Mouse (Mus musculus): ENCODE measurements around the gene C330021F23Rik. TPM values are rescaled to one million over a fixed set of nuclear protein-coding genes. Genes with fewer than 3 reads are reported as not detected.

Gene C330021F23Rik
- polyA plus RNA-seq, 1 experiment from 2014 or later: 8.3 TPM

DNA sequence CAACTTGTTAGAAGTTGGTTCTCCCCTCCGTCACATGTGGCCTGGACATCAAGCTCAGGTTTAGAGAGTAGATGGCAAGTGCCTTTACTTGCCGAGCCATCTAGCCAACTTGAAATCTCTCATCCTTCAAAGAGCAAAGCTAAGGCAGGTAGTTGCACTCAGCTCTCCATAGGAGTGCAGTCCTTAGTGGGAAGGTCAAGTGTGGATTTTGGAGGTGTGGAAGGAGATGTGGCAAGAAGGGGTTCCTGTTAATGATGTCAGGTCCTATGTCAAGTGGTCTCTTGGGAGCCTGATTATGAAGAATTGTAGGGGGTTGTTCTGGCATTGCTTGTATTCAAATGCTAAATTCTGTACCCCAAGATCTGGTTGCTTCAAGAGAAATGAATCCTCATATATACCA is 26.7 kb downstream of the C330021F23Rik start:
- Histone ChIP-seq H3K4me3 (replicated peaks) (no peak overlapping the region), H3K27me3 (no peaks in the 10 kb centered on the region), H3K4me1 (peaks cover 3% of the 10 kb centered on the region; the same call in 1 of the 2 replicates), H3K27ac (no peak overlapping the region), H3K9ac (no peak overlapping the region), H3K4me2 (no peak overlapping the region), H3K9me3 (replicated peaks) (no peaks in the 10 kb centered on the region), H3K36me3 (peaks cover 9% of the 10 kb centered on the region)
- ATAC-seq (replicated peaks; ENCODE audit: low FRiP score): no peak
- 85% methylated on average over 2 of the region's 2 CpGs for WGBS

DNA sequence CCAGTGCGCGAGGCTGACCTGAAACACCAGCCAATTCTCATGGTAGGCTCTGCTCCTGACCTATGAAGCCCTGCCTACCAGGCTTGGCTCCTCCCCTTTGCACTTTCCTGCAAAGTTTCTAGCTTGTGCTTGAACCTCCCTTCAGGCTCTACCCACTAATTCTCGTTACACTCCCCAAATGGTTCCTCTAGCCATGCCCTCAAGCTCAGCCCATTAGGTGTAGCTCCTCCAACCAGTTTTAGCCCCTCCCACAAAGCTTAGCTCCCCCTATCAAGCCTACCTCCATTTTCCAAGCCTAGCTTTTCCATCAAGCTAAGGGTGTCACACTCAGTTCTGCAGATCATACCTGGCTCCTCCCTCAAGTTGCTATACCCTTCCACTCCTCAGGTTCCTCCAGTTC is 30.3 kb downstream of the C330021F23Rik start:
- H3K4me3 ChIP-seq (replicated peaks): no peak overlapping the region
- no peaks in the 10 kb centered on the region for H3K9me3 ChIP-seq (replicated peaks)
- no peak overlapping the region for H3K9ac ChIP-seq
- no peak overlapping the region for H3K27ac ChIP-seq
- no peak for ATAC-seq (replicated peaks; ENCODE audit: low FRiP score)
- WGBS: 68% methylated on average over 3 of the region's 3 CpGs
- H3K4me2 ChIP-seq: no peak overlapping the region
- peaks cover 27% of the 10 kb centered on the region for H3K36me3 ChIP-seq
- peaks cover 3% of the 10 kb centered on the region; the same call in 1 of the 2 replicates for H3K4me1 ChIP-seq
- no peaks in the 10 kb centered on the region for H3K27me3 ChIP-seq

DNA sequence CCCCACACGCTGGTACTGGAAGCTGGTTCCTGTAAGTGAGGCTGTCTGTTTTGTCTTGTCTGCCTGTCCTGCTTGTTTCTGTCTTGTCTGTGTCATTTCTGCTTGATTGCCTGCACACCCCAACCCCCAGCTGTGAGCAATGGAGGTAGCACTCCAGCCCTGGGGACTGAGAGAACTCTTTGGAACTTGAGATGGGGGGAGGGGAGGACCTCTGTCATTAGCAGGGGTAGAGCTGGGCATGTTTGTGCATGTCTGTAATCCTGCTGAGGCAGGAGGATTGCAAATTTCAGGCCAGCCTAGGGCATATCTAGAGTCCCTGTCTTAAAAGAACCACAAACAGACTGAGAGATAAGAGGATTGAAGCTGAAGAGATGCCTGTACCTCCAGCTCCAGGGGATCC is 31.4 kb downstream of the C330021F23Rik start:
- no peak overlapping the region for H3K27ac ChIP-seq
- H3K27me3 ChIP-seq: no peaks in the 10 kb centered on the region
- ATAC-seq (replicated peaks; ENCODE audit: low FRiP score): no peak
- 80% methylated on average over 1 of the region's 1 CpGs for WGBS
- H3K36me3 ChIP-seq: peaks cover 39% of the 10 kb centered on the region
- H3K9ac ChIP-seq: no peak overlapping the region
- H3K4me3 ChIP-seq (replicated peaks): no peak overlapping the region
- H3K4me1 ChIP-seq: peaks cover 3% of the 10 kb centered on the region; the same call in 1 of the 2 replicates
- H3K9me3 ChIP-seq (replicated peaks): no peaks in the 10 kb centered on the region
- no peak overlapping the region for H3K4me2 ChIP-seq

DNA sequence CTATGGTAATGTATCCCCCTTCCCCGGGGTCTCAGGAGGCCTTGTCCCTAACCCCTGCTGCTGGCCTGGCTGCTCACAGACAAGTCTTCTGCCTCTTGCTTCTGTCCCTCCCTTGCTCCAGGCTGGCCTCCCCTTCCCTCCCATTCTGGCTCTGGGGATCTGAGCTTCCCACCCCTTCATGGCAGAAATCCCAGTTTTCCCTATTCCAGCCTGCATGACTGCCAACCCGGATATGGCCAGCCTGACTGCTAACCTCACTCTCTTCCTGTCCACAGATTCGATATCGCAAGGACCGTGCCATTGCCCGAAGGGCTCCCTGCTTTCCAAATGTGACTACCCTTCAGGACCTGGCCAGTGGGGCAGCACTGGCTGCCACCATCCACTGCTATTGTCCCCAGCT is 32.6 kb downstream of the C330021F23Rik start:
- Histone ChIP-seq H3K36me3 (peaks cover 48% of the 10 kb centered on the region), H3K27ac (no peak overlapping the region), H3K9ac (no peak overlapping the region), H3K9me3 (replicated peaks) (no peaks in the 10 kb centered on the region), H3K4me3 (replicated peaks) (no peak overlapping the region), H3K4me2 (no peak overlapping the region), H3K4me1 (peaks cover 3% of the 10 kb centered on the region; the same call in 1 of the 2 replicates), H3K27me3 (no peaks in the 10 kb centered on the region)
- 82% methylated on average over 6 of the region's 6 CpGs for WGBS
- no peak for ATAC-seq (replicated peaks; ENCODE audit: low FRiP score)

DNA sequence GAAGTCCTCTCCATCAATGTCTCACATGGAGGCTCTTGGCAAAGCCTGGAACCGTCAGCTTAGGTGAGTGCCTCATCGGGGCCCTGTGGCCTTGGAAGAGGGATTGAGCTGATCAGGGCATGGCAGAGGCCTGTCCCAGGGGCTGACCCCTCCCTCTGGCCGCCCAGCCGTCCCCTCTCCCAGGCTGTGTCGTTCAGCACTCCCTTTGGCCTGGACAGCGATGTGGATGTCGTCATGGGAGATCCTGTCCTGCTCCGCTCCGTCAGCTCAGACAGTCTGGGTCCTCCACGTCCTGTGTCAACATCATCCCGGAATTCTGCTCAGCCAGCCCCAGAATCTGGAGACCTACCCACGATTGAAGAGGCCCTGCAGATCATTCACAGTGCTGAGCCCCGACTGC is 35.6 kb downstream of the C330021F23Rik start:
- Histone ChIP-seq H3K9me3 (replicated peaks) (no peaks in the 10 kb centered on the region), H3K36me3 (peaks cover 71% of the 10 kb centered on the region), H3K4me1 (peaks cover 9% of the 10 kb centered on the region), H3K27ac (no peak overlapping the region), H3K4me3 (replicated peaks) (no peak overlapping the region), H3K4me2 (no peak overlapping the region), H3K9ac (no peak overlapping the region), H3K27me3 (no peaks in the 10 kb centered on the region)
- no peak for ATAC-seq (replicated peaks; ENCODE audit: low FRiP score)
- 71% methylated on average over 13 of the region's 13 CpGs for WGBS

DNA sequence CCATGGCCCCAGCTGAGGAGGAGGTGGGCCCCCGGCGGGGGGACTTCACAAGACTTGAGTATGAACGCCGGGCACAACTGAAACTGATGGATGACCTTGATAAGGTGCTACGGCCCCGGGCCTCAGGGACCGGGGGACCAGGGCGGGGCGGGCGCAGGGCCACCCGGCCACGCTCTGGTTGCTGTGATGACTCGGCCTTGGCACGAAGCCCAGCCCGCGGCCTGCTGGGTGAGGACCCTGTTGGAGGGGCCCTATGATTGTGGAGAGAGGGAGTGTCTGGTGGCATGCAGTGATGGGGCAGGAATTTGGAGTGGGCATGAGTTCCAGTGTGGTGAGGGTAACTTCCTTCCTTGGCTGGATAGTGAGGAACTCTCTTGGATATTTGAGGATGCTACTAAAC is 38.8 kb downstream of the C330021F23Rik start:
- Histone ChIP-seq H3K4me3 (replicated peaks) (no peak overlapping the region), H3K36me3 (peaks cover 91% of the 10 kb centered on the region), H3K9ac (no peak overlapping the region), H3K4me1 (peaks cover 15% of the 10 kb centered on the region), H3K27ac (peak overlapping the region; percentile 57), H3K4me2 (no peak overlapping the region), H3K9me3 (replicated peaks) (no peaks in the 10 kb centered on the region), H3K27me3 (no peaks in the 10 kb centered on the region)
- WGBS: 81% methylated on average over 16 of the region's 16 CpGs
- peak; percentile 40; the same call in 1 of the 2 replicates for ATAC-seq (replicated peaks; ENCODE audit: low FRiP score)

DNA sequence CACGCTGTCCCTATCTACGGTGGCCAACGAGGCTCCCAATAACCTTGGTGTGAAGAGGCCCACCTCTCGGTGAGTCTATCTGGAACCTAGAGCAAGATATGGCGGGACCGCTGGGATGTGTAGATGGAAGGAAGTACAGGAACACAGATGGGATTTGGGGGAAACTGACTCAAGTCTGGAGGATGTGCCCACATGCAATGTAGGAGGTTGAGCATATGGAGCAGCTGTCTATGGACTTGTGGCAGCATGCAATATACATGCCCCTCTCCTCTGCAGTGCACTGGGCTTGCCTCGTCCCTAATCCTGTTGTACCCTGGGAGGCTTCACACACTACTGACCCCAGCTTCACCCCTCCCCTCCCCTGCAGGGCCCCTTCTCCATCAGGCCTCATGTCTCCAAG is 40.0 kb downstream of the C330021F23Rik start:
- H3K27ac ChIP-seq: no peak overlapping the region
- H3K4me1 ChIP-seq: peaks cover 15% of the 10 kb centered on the region
- peaks cover 91% of the 10 kb centered on the region for H3K36me3 ChIP-seq
- no peak overlapping the region for H3K4me3 ChIP-seq (replicated peaks)
- WGBS: 88% methylated on average over 7 of the region's 7 CpGs
- no peaks in the 10 kb centered on the region for H3K27me3 ChIP-seq
- no peaks in the 10 kb centered on the region for H3K9me3 ChIP-seq (replicated peaks)
- no peak for ATAC-seq (replicated peaks; ENCODE audit: low FRiP score)
- H3K4me2 ChIP-seq: no peak overlapping the region
- no peak overlapping the region for H3K9ac ChIP-seq

DNA sequence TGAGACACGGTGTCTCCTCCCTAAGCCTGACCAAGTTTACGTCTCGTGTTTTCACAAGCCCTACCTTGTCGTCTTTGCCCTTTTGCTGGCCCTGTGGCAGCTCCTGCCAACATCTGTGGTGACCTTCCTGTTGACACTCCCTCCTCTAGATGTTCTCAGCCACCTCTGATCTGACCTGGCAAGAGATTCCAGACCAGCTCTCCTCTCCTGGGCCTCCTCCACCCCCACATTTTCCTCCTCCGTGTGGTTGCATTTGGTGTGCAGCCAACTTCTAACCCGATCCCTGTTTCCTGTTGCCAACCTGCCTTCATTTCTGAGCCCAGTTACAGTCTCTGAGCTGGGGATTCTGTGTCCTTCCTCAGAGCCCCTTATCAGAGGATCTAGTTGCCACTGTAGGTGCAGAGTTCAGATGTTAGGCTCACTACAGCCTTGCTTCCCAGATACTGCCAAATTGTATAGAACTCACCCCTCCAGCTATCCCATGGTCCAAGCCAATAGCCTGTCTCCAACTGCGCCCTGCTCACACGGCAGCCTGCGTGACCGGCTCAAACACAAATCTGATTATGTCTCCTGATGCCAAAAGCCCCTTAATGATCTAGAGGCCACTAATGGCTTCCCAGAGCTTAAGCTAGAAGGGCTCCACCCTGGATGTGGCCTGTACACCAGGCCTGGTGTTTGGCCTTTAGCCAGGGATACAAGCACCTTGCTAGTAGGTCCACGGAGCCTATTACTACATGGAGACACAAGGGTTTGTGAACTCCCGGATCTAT is 41.4 kb downstream of the C330021F23Rik start:
- H3K4me3 ChIP-seq (replicated peaks): no peak overlapping the region
- H3K36me3 ChIP-seq: peaks cover 91% of the 10 kb centered on the region
- H3K27me3 ChIP-seq: no peaks in the 10 kb centered on the region
- no peak overlapping the region for H3K9ac ChIP-seq
- peaks cover 15% of the 10 kb centered on the region for H3K4me1 ChIP-seq
- no peak overlapping the region for H3K4me2 ChIP-seq
- WGBS: 64% methylated on average over 12 of the region's 12 CpGs
- no peak for ATAC-seq (replicated peaks; ENCODE audit: low FRiP score)
- peak overlapping the region; percentile 52 for H3K27ac ChIP-seq
- no peaks in the 10 kb centered on the region for H3K9me3 ChIP-seq (replicated peaks)

DNA sequence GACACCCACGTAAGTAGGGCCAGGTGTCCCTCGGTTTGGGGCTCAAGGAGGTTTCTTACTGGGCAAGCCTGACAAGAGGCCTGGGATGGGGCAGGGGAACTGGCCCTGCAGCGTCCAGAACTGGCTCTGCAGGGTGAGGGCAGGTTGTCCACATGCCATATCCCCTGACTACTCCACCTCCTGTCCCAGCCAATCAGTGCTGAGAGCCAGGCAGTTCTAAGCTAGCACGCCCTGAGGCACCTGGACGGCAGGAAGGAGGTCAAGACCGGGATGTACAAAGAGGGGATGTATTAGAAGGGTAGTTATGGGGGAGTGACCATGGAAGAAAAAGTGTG is 42.0 kb downstream of the C330021F23Rik start:
- Histone ChIP-seq H3K4me1 (peaks cover 15% of the 10 kb centered on the region), H3K4me2 (no peak overlapping the region), H3K4me3 (replicated peaks) (no peak overlapping the region), H3K9ac (no peak overlapping the region), H3K27me3 (no peaks in the 10 kb centered on the region), H3K9me3 (replicated peaks) (no peaks in the 10 kb centered on the region), H3K27ac (peak overlapping the region; percentile 52), H3K36me3 (peaks cover 91% of the 10 kb centered on the region)
- 79% methylated on average over 6 of the region's 6 CpGs for whole genome bisulfite sequencing
- no peak; the same call in 1 of the 2 replicates for ATAC-seq (replicated peaks; ENCODE audit: low FRiP score)

DNA sequence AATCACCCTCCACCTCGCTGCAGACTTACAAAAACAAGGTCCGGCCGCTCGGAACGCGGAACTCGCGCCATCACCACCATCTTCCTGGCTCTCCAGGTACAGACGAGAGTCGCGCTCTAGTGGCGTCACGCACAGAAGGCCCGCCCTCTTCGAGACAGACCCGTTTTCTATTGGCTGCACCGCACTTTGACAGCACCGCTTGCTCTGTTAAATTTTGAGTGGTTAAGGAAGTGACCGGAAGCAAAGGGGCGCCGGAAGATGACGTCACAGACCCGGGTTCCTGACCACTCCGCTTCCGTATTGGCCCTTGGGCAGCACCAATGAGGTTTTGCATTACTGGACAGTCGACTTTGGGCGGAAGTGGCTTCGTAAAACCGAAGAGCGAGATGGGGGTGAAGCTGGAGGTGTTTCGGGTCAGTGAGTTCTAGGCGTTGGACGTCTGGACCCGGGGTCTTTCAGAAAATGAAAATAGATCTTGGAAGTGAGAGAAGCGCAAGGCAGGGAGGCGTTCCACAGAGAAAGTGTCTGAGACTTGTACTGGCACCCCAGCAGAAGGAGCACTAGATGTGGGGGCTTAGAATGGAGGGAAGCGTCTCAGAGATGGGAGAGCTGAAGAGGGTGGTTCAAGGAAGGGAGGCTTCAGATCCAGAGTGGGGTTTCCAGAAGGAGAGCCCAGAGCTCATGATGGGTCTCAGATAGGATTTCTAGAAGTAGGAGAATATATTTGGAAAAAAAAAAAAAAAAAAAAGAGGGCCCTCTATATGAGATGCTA is 53.6 kb downstream of the C330021F23Rik start, which contains the start of the genes Xab2 and Pet100:
Gene Xab2, minus strand, starts transcription at position 118 of the 772 bp plus-strand sequence.
Gene Pet100, plus strand, starts transcription at position 350 of the 772 bp plus-strand sequence.
- peak; percentile 98 for ATAC-seq (replicated peaks; ENCODE audit: low FRiP score)
- WGBS: under 1% methylated on average over 37 of the region's 37 CpGs

DNA sequence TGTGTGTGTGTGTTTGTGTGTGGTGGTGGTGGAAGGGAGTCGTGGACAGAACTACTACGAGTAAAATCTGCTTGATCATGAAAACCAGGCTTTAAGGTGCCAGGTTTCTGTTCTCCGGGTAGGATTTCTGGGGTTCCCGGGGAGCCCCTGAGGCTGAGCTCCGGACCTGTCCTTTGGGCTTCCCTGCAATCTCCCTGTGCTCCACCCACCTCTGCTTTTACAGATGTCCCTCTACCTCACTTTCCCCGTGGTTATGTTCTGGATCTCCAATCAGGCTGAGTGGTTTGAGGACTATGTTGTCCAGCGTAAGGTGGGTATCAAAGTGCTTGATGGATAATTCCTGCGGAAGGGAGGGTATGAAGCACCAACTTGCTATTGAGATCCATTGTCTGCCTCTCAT is 54.3 kb downstream of the C330021F23Rik start:
- Histone ChIP-seq H3K4me3 (replicated peaks) (peak overlapping the region; percentile 90), H3K9me3 (replicated peaks) (no peaks in the 10 kb centered on the region), H3K36me3 (peaks cover 25% of the 10 kb centered on the region), H3K9ac (peak overlapping the region; percentile 68), H3K4me1 (peaks cover 16% of the 10 kb centered on the region), H3K27ac (no peak overlapping the region), H3K27me3 (no peaks in the 10 kb centered on the region), H3K4me2 (peak overlapping the region; percentile 79)
- ATAC-seq (replicated peaks; ENCODE audit: low FRiP score): no peak
- whole genome bisulfite sequencing: 56% methylated on average over 8 of the region's 8 CpGs

More for the DNA sequence above, 53.6 kb downstream of the C330021F23Rik start, which contains the start of the genes Xab2 and Pet100:
- H3K27ac ChIP-seq: no peak within 1 kb of the TSS
- H3K27me3 ChIP-seq: no peaks in the 10 kb centered on the region
- H3K36me3 ChIP-seq: peaks cover 32% of the 10 kb centered on the region
- peak within 1 kb of the TSS; percentile 78 for H3K9ac ChIP-seq
- peak within 1 kb of the TSS; percentile 84 for H3K4me2 ChIP-seq
- peak within 1 kb of the TSS; percentile 90 for H3K4me3 ChIP-seq (replicated peaks)
- no peaks in the 10 kb centered on the region for H3K9me3 ChIP-seq (replicated peaks)
- H3K4me1 ChIP-seq: peaks cover 16% of the 10 kb centered on the region

DNA sequence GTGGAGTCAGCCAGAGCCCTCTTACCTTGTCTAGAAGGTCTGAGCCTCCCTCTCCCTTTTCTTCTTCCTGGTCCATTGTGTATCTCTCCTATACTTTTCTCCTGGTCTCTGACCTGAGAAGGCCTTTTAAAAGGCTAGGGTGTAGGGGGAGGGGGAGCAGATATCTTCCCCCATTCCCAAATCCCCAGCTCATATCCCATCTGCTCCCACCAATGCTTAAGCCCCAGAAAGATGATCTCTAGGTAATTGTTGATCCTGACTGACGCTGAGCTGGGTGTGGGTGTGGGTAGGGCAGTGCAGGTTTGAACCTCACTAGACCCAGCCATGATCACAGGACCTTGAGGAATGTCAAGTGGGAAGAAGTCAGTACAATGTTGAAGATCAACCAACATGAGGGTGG is 57.7 kb downstream of the C330021F23Rik start, which contains the start of gene Pcp2:
Gene Pcp2, minus strand, starts transcription at position 101 of the 400 bp plus-strand sequence.
- 60% methylated on average over 1 of the region's 1 CpGs for WGBS
- no peaks in the 10 kb centered on the region for H3K9me3 ChIP-seq (replicated peaks)
- H3K4me2 ChIP-seq: no peak within 1 kb of the TSS
- peaks cover 9% of the 10 kb centered on the region for H3K4me1 ChIP-seq
- no peak within 1 kb of the TSS for H3K27ac ChIP-seq
- no peak for ATAC-seq (replicated peaks; ENCODE audit: low FRiP score)
- no peak within 1 kb of the TSS for H3K4me3 ChIP-seq (replicated peaks)
- H3K9ac ChIP-seq: no peak within 1 kb of the TSS
- 0 out of 2 replicates have a peak, but pooled peaks cover 6% of the 10 kb centered on the region for H3K36me3 ChIP-seq
- H3K27me3 ChIP-seq: peaks cover 19% of the 10 kb centered on the region
